Mouse (Mus musculus): ENCODE measurements around the gene Zfp26. TPM values are rescaled to one million over a fixed set of nuclear protein-coding genes. Genes with fewer than 3 reads are reported as not detected.

Gene Zfp26
- polyA plus RNA-seq (2015; fragmentation: Nextera tagmentation; extraction: Ambion mirVana): 2.8 and 3.3 TPM in 2 replicates

GRCm38 (mm10) chr9:20459377-20460317 lies at the start of gene Zfp26:
Gene Zfp26 (minus strand): TSS chr9:20460162.
- under 1% methylated on average over 48 of the region's 48 CpGs for WGBS (ENCODE audit: insufficient replicate concordance)

GRCm38 (mm10) chr9:20509676-20510075 lies 49.7 kb upstream of the Zfp26 start:
- Histone ChIP-seq H3K36me3 (replicated peaks; ENCODE audit: insufficient read depth, low read length) (peaks cover 17% of the 10 kb centered on the region), H3K9ac (replicated peaks) (no peak overlapping the region), H3K27me3 (ENCODE audit: insufficient read depth, low read length) (no peaks in the 10 kb centered on the region), H3K4me2 (ENCODE audit: low read depth, low read length) (no peak overlapping the region), H3K27ac (ENCODE audit: low read depth) (no peak overlapping the region), H3K4me3 (ENCODE audit: low read depth, low read length) (no peak overlapping the region), H3K9me3 (ENCODE audit: low read length) (no peaks in the 10 kb centered on the region), H3K4me1 (ENCODE audit: insufficient read depth) (peaks cover 7% of the 10 kb centered on the region)
- ATAC-seq: no peak
- WGBS (ENCODE audit: insufficient replicate concordance): 55% methylated on average over 3 of the region's 3 CpGs
- no peak for DNase-seq
- TF ChIP-seq CTCF (IDR thresholded peaks at IDR 0.05; ENCODE audit: low read depth) (no peak), EP300 (IDR thresholded peaks at IDR 0.05; ENCODE audit: low read depth) (no peak)

More at GRCm38 (mm10) chr9:20459377-20460317, at the start of gene Zfp26:
- H3K4me1 ChIP-seq (ENCODE audit: insufficient read depth): peaks cover 10% of the 10 kb centered on the region
- peak within 1 kb of the TSS; percentile 84 for H3K27ac ChIP-seq (ENCODE audit: low read depth)
- H3K9me3 ChIP-seq (ENCODE audit: low read length): no peaks in the 10 kb centered on the region
- H3K4me2 ChIP-seq (ENCODE audit: low read depth, low read length): peak within 1 kb of the TSS; percentile 80
- H3K36me3 ChIP-seq (replicated peaks; ENCODE audit: insufficient read depth, low read length): peaks cover 12% of the 10 kb centered on the region
- peak within 1 kb of the TSS; percentile 66 for H3K4me3 ChIP-seq (ENCODE audit: low read depth, low read length)
- ATAC-seq (peak; percentile 96), DNase-seq (peak; percentile 82)
- H3K9ac ChIP-seq (replicated peaks): peak within 1 kb of the TSS; percentile 71
- TF ChIP-seq EP300 (IDR thresholded peaks at IDR 0.05; ENCODE audit: low read depth): peak; percentile 29; the same call in 1 of the 2 replicates
- TF ChIP-seq CTCF (IDR thresholded peaks at IDR 0.05; ENCODE audit: low read depth): no peak
- H3K27me3 ChIP-seq (ENCODE audit: insufficient read depth, low read length): no peaks in the 10 kb centered on the region

- WGBS (ENCODE audit: insufficient replicate concordance): 79% methylated on average over 5 of the region's 5 CpGs
- Histone ChIP-seq H3K4me2 (ENCODE audit: low read depth, low read length) (no peak overlapping the region), H3K4me3 (ENCODE audit: low read depth, low read length) (no peak overlapping the region), H3K4me1 (ENCODE audit: insufficient read depth) (no peaks in the 10 kb centered on the region), H3K27me3 (ENCODE audit: insufficient read depth, low read length) (no peaks in the 10 kb centered on the region), H3K9ac (replicated peaks) (no peak overlapping the region), H3K27ac (ENCODE audit: low read depth) (no peak overlapping the region), H3K9me3 (ENCODE audit: low read length) (no peaks in the 10 kb centered on the region), H3K36me3 (replicated peaks; ENCODE audit: insufficient read depth, low read length) (peaks cover 56% of the 10 kb centered on the region)
- DNase-seq: no peak
- TF ChIP-seq CTCF (IDR thresholded peaks at IDR 0.05; ENCODE audit: low read depth) (no peak), EP300 (IDR thresholded peaks at IDR 0.05; ENCODE audit: low read depth) (no peak)
- no peak for ATAC-seq
Observed at GRCm38 (mm10) chr9:20504801-20505200, 44.8 kb upstream of the Zfp26 start.

- ATAC-seq (no peak), DNase-seq (no peak)
- peaks cover 18% of the 10 kb centered on the region; the same call in 1 of the 2 replicates for H3K36me3 ChIP-seq (replicated peaks; ENCODE audit: insufficient read depth, low read length)
- peak overlapping the region; percentile 80 for H3K4me3 ChIP-seq (ENCODE audit: low read depth, low read length)
- no peaks in the 10 kb centered on the region for H3K27me3 ChIP-seq (ENCODE audit: insufficient read depth, low read length)
- H3K9ac ChIP-seq (replicated peaks): peak overlapping the region; percentile 82
- 3% methylated on average over 9 of the region's 9 CpGs for WGBS (ENCODE audit: insufficient replicate concordance)
- TF ChIP-seq EP300 (IDR thresholded peaks at IDR 0.05; ENCODE audit: low read depth) (no peak), CTCF (IDR thresholded peaks at IDR 0.05; ENCODE audit: low read depth) (peak; percentile 34; the same call in 1 of the 2 replicates)
- peak overlapping the region; percentile 90 for H3K4me2 ChIP-seq (ENCODE audit: low read depth, low read length)
- H3K4me1 ChIP-seq (ENCODE audit: insufficient read depth): peaks cover 20% of the 10 kb centered on the region
- peak overlapping the region; percentile 98 for H3K27ac ChIP-seq (ENCODE audit: low read depth)
- H3K9me3 ChIP-seq (ENCODE audit: low read length): no peaks in the 10 kb centered on the region
Observed at GRCm38 (mm10) chr9:20493281-20493680, 33.3 kb upstream of the Zfp26 start.

GRCm38 (mm10) chr9:20492527-20493233 lies 32.7 kb upstream of the Zfp26 start, which contains the start of gene Zfp426:
Gene Zfp426 (minus strand): TSS chr9:20492746.
- Histone ChIP-seq H3K27me3 (ENCODE audit: insufficient read depth, low read length) (no peaks in the 10 kb centered on the region), H3K27ac (ENCODE audit: low read depth) (peak within 1 kb of the TSS; percentile 98), H3K36me3 (replicated peaks; ENCODE audit: insufficient read depth, low read length) (peaks cover 12% of the 10 kb centered on the region; the same call in 1 of the 2 replicates), H3K4me1 (ENCODE audit: insufficient read depth) (peaks cover 20% of the 10 kb centered on the region), H3K4me2 (ENCODE audit: low read depth, low read length) (peak within 1 kb of the TSS; percentile 90), H3K9ac (replicated peaks) (peak within 1 kb of the TSS; percentile 82), H3K4me3 (ENCODE audit: low read depth, low read length) (peak within 1 kb of the TSS; percentile 80), H3K9me3 (ENCODE audit: low read length) (no peaks in the 10 kb centered on the region)
- TF ChIP-seq EP300 (IDR thresholded peaks at IDR 0.05; ENCODE audit: low read depth) (no peak; the same call in 1 of the 2 replicates), CTCF (IDR thresholded peaks at IDR 0.05; ENCODE audit: low read depth) (no peak)
- under 1% methylated on average over 40 of the region's 40 CpGs for WGBS (ENCODE audit: insufficient replicate concordance)
- ATAC-seq (peak; percentile 95), DNase-seq (peak; percentile 93)
